In the genomic region with DNA sequence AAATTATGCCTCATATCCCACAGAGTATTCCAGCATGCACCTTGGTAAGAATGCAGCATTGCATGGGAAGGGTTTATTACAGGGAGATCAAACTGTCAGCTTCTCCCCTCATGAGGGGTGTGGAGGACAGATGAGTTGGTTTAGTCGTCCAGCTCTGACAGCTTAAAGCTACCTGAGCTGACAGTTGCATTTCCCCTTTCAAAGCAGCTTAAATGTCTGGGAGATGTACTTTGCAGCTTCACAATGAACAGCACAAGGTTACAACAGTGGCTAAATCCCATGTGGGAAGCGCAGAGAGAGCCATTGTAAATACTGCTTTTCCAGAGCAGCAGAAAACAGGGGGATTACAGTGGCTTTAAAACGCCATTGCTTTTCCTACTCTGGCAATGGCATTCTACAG, we compare ENCODE assay signal across 30 mouse cellular contexts.
DNase-seq lines count a peak whose midpoint lies in the region; ATAC-seq and TF ChIP-seq lines count a peak whose summit lies in the region.
"Had no signal": no experiment of that assay in that cellular context is flagged by ENCODE, and none has a peak within 500 bp of the region (broad histone marks: within the 10 kb centered on the region; RNA-seq: fewer than 3 reads in every experiment).

No protein-coding gene starts in this region.

- H3K27ac ChIP-seq in embryonic facial prominence, embryonic 14.5 days (replicated peaks; ENCODE audit: low read depth, low read length), result no peak overlapping the region
- H3K27ac ChIP-seq in embryonic facial prominence, embryonic 10.5 days (replicated peaks), result no peak overlapping the region
- no peak overlapping the region for H3K27ac ChIP-seq in midbrain, embryonic 13.5 days
- H3K27ac ChIP-seq in midbrain, postnatal 0 days (ENCODE audit: low read depth, low read length), result no peak overlapping the region
- H3K27ac ChIP-seq: embryonic facial prominence, embryonic 12.5 days; embryonic facial prominence, embryonic 15.5 days; forebrain, embryonic 10.5 days; forebrain, embryonic 12.5 days had no signal

- ATAC-seq in embryonic facial prominence, embryonic 14.5 days (ENCODE audit: low read depth), result no peak
- ATAC-seq in midbrain, embryonic 13.5 days, result 0 out of 2 replicates have a peak, but pooled peaks have one; percentile 37
- ATAC-seq in midbrain, postnatal 0 days (ENCODE audit: low FRiP score), result no peak
- ATAC-seq: activated CD4-positive, CD25-positive, alpha-beta regulatory T cell, adult 4 months; CD4-positive, CD25-positive, alpha-beta regulatory T cell, adult 4 months; forebrain, embryonic 14.5 days; forebrain, embryonic 16.5 days; Patski had no signal

- TF ChIP-seq CTCF in midbrain, postnatal 0 days (IDR thresholded peaks at IDR 0.05), result no peak

- H3K9ac ChIP-seq in embryonic facial prominence, embryonic 14.5 days (ENCODE audit: low read depth, low read length), result no peak overlapping the region
- H3K9ac ChIP-seq in midbrain, embryonic 13.5 days (replicated peaks), result no peak overlapping the region
- no peak overlapping the region for H3K9ac ChIP-seq in midbrain, postnatal 0 days (replicated peaks; ENCODE audit: low read length, poor library complexity, severe bottlenecking)
- H3K9ac ChIP-seq: embryonic facial prominence, embryonic 12.5 days; embryonic facial prominence, embryonic 15.5 days; forebrain, embryonic 12.5 days had no signal

- no peak overlapping the region for H3K4me2 ChIP-seq in embryonic facial prominence, embryonic 14.5 days (ENCODE audit: low read depth, low read length)
- no peak overlapping the region for H3K4me2 ChIP-seq in midbrain, embryonic 13.5 days (replicated peaks)
- H3K4me2 ChIP-seq in midbrain, postnatal 0 days (ENCODE audit: low read depth, low read length, poor library complexity, severe bottlenecking), result no peak overlapping the region
- H3K4me2 ChIP-seq: embryonic facial prominence, embryonic 12.5 days; embryonic facial prominence, embryonic 15.5 days; forebrain, embryonic 12.5 days had no signal

- no peak overlapping the region for H3K4me3 ChIP-seq in embryonic facial prominence, embryonic 14.5 days (ENCODE audit: low read depth, low read length)
- no peak overlapping the region for H3K4me3 ChIP-seq in embryonic facial prominence, embryonic 10.5 days
- no peak overlapping the region for H3K4me3 ChIP-seq in midbrain, embryonic 13.5 days (replicated peaks)
- no peak overlapping the region for H3K4me3 ChIP-seq in midbrain, postnatal 0 days (ENCODE audit: low read depth, low read length)
- H3K4me3 ChIP-seq: embryonic facial prominence, embryonic 12.5 days; embryonic facial prominence, embryonic 15.5 days; erythroblast, embryonic 14.5 days; forebrain, embryonic 10.5 days; forebrain, embryonic 12.5 days had no signal

- H3K36me3 ChIP-seq in embryonic facial prominence, embryonic 14.5 days (ENCODE audit: control insufficient read depth, insufficient read depth, low read length), result no peaks in the 10 kb centered on the region
- H3K36me3 ChIP-seq in embryonic facial prominence, embryonic 10.5 days (replicated peaks), result no peaks in the 10 kb centered on the region
- H3K36me3 ChIP-seq in midbrain, embryonic 13.5 days, result no peaks in the 10 kb centered on the region
- H3K36me3 ChIP-seq in midbrain, postnatal 0 days (ENCODE audit: insufficient read depth, low read length), result no peaks in the 10 kb centered on the region
- H3K36me3 ChIP-seq: embryonic facial prominence, embryonic 12.5 days; embryonic facial prominence, embryonic 15.5 days; forebrain, embryonic 10.5 days; forebrain, embryonic 12.5 days; G1E had no signal

- no peaks in the 10 kb centered on the region for H3K4me1 ChIP-seq in embryonic facial prominence, embryonic 14.5 days (ENCODE audit: control insufficient read depth, insufficient read depth, low read length)
- H3K4me1 ChIP-seq in embryonic facial prominence, embryonic 10.5 days, result no peaks in the 10 kb centered on the region
- peaks cover 8% of the 10 kb centered on the region for H3K4me1 ChIP-seq in midbrain, embryonic 13.5 days (replicated peaks)
- H3K4me1 ChIP-seq in midbrain, postnatal 0 days (ENCODE audit: insufficient read depth, low read length), result no peaks in the 10 kb centered on the region
- H3K4me1 ChIP-seq: embryonic facial prominence, embryonic 12.5 days; embryonic facial prominence, embryonic 15.5 days; forebrain, embryonic 10.5 days; forebrain, embryonic 12.5 days had no signal

- 47% methylated on average over 3 of the region's 3 CpGs for WGBS in embryonic facial prominence, embryonic 14.5 days
- 35% methylated on average over 3 of the region's 3 CpGs for WGBS in embryonic facial prominence, embryonic 10.5 days
- 14% methylated on average over 3 of the region's 3 CpGs for WGBS in midbrain, embryonic 13.5 days
- 12% methylated on average over 3 of the region's 3 CpGs for WGBS in midbrain, postnatal 0 days

- H3K27me3 ChIP-seq in embryonic facial prominence, embryonic 14.5 days (replicated peaks; ENCODE audit: control insufficient read depth, insufficient read depth, low read length), result no peaks in the 10 kb centered on the region
- H3K27me3 ChIP-seq in embryonic facial prominence, embryonic 10.5 days (replicated peaks; ENCODE audit: low read depth, poor library complexity, severe bottlenecking), result no peaks in the 10 kb centered on the region
- H3K27me3 ChIP-seq in midbrain, embryonic 13.5 days, result no peaks in the 10 kb centered on the region
- no peaks in the 10 kb centered on the region for H3K27me3 ChIP-seq in midbrain, postnatal 0 days (ENCODE audit: insufficient read depth, low read length)
- H3K27me3 ChIP-seq: CH12.LX; embryonic facial prominence, embryonic 12.5 days; embryonic facial prominence, embryonic 15.5 days; forebrain, embryonic 12.5 days; Patski had no signal

- DNase-seq in embryonic facial prominence, embryonic 14.5 days (ENCODE audit: low spot score), result peak; percentile 7
- no peak for DNase-seq in embryonic facial prominence, embryonic 10.5 days (ENCODE audit: low spot score)
- DNase-seq in midbrain, postnatal 0 days (ENCODE audit: low spot score), result no peak
- DNase-seq in retina, postnatal 1 day, result peak; percentile 41
- DNase-seq in retina, embryonic 14.5 days (ENCODE audit: low spot score), result no peak
- DNase-seq in spleen, adult 12 weeks (ENCODE audit: low spot score), result no peak
- DNase-seq: adrenal gland, adult 8-10 months; adrenal gland, postnatal 14 days; adrenal gland, postnatal 36 days; B cell, adult 2 months; cerebellum, adult 11 months; cerebellum, adult 18-20 months; cerebellum, adult 8-10 months; cerebellum, adult 9-11 months; cerebellum, postnatal 14 days; cerebellum, postnatal 36 days; embryo, embryonic 11 days had no signal

- H3K9me3 ChIP-seq in embryonic facial prominence, embryonic 14.5 days (ENCODE audit: control insufficient read depth, low read length), result no peaks in the 10 kb centered on the region
- H3K9me3 ChIP-seq in embryonic facial prominence, embryonic 10.5 days, result no peaks in the 10 kb centered on the region
- no peaks in the 10 kb centered on the region for H3K9me3 ChIP-seq in midbrain, embryonic 13.5 days
- H3K9me3 ChIP-seq in midbrain, postnatal 0 days (ENCODE audit: low read length), result no peaks in the 10 kb centered on the region
- H3K9me3 ChIP-seq: embryonic facial prominence, embryonic 12.5 days; embryonic facial prominence, embryonic 15.5 days; forebrain, embryonic 10.5 days; forebrain, embryonic 12.5 days had no signal

Comparison
In these comparisons a context has a peak if more than half of its experiments do, and no peak if none do; other contexts are left out.
1. DNase-seq: peak in embryonic facial prominence, embryonic 14.5 days (single experiment) and retina, postnatal 1 day (single experiment); none in embryonic facial prominence, embryonic 10.5 days (single experiment), midbrain, postnatal 0 days (single experiment), retina, embryonic 14.5 days (single experiment) and spleen, adult 12 weeks (single experiment).